Mouse (Mus musculus) heart, adult 2 months (tissue): Measurements from ENCODE around the gene Fbxw7. TPM values are rescaled to one million over a fixed set of nuclear protein-coding genes. Genes with fewer than 3 reads are reported as not detected.
A peak's percentile ranks its signal among the peaks of the same experiment; 100 is the strongest.

Experiments used
- DNase-seq, 2 experiments: peaks; one replicate each; pipeline ENCODE4 v3.0.0; 2021
- H3K27ac ChIP-seq: fragments of 200-600 bp; 2 replicates; pipeline ENCODE4 v1.8.1; 2022
- H3K27me3 ChIP-seq: fragments of 200-500 bp; 2 replicates; pipeline ENCODE4 v1.6.1; 2012; ENCODE audit warnings: mild to moderate bottlenecking, low read length, inconsistent platforms, mixed read lengths; ENCODE audit not compliant: control insufficient read depth, insufficient read depth
- H3K36me3 ChIP-seq: fragments of 200-500 bp; 2 replicates; pipeline ENCODE4 v1.6.1; 2012; ENCODE audit warnings: low read length, inconsistent platforms; ENCODE audit not compliant: control insufficient read depth, insufficient read depth
- H3K4me1 ChIP-seq: fragments of 200-500 bp; 2 replicates; pipeline ENCODE4 v1.6.1; 2011; ENCODE audit warnings: low read length; ENCODE audit not compliant: control insufficient read depth, insufficient read depth
- H3K4me3 ChIP-seq: fragments of 200-600 bp; 2 replicates; pipeline ENCODE4 v1.8.1; 2022
- H3K79me2 ChIP-seq: fragments of 200-500 bp; replicated peaks from 2 replicates; pipeline ENCODE4 v1.6.1; 2012; ENCODE audit warnings: mild to moderate bottlenecking, inconsistent platforms, low read length, moderate library complexity, mixed read lengths; ENCODE audit not compliant: control insufficient read depth, insufficient read depth
- H3K9ac ChIP-seq: fragments of 200-500 bp; 2 replicates; pipeline ENCODE4 v1.6.1; 2012; ENCODE audit warnings: low read depth, mild to moderate bottlenecking, control low read depth, inconsistent platforms, low read length, mixed read lengths
- CTCF ChIP-seq: fragments of 200-600 bp; IDR thresholded peaks from 2 replicates; pipeline ENCODE4 v1.8.1; 2022; ENCODE audit warnings: antibody characterized with exemption, mild to moderate bottlenecking, moderate library complexity
- EP300 ChIP-seq: fragments of 200-500 bp; IDR thresholded peaks from 2 replicates; pipeline ENCODE4 v1.6.1; 2011; ENCODE audit warnings: low read depth, low read length, control low read depth; ENCODE audit not compliant: insufficient read depth
- POLR2A ChIP-seq: fragments of 200-500 bp; IDR thresholded peaks from 2 replicates; pipeline ENCODE4 v1.6.1; 2011; ENCODE audit warnings: mild to moderate bottlenecking, low read depth, low read length, control low read depth; ENCODE audit not compliant: insufficient read depth
- WGBS: fragments of 180-500 bp; shearing (Covaris S2); methylation state at CpG from one replicate; pipeline ENCODE4 v1.1.7; 2018; 5-methylcytosine and 5-hydroxymethylcytosine counted together
- intact Hi-C: fragments of 180-260 bp; cut with DNase I; formaldehyde crosslinking; loops from one replicate; pipeline ENCODE4 v1.15.1; 2025
- polyA plus RNA-seq: library from polyadenylated mRNA; depleted of rRNA; stranded (reverse); fragments of >200 nt; gene quantifications from 2 replicates; pipeline ENCODE4 v1.2.3, GENCODE M21; 2012
- total RNA-seq, 2 experiments: library from RNA; stranded (reverse); gene quantifications; 2 replicates each; pipeline ENCODE4 v1.2.3; 2021

Fbxw7 gene
- total and polyA plus RNA-seq, 3 experiments, result 14.3 to 44.9 (median 42.8) TPM

DNA sequence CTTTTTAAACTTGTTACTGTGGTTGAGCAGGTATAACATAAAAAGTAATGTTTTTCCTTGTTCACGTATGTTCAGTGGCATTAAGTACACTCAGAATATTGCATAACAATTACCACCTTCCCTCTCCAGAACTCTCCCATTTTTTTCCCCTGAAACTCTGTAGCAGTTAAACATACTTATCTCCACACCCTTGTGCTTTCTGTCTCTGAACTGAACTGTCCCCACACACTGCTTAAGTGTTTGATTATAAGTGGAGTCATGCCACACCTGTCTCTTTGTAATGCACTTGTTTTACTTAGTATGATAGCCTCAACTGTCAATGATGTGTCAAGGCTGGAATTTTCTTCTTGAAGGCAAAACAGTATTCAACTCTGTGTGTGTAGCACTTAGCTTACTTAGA, 108.6 kb downstream of the Fbxw7 start:
- Histone ChIP-seq H3K36me3 (no peaks in the 10 kb centered on the region; the same call in 1 of the 2 replicates), H3K9ac (no peak overlapping the region), H3K27ac (no peak overlapping the region), H3K79me2 (no peaks in the 10 kb centered on the region; the same call in 1 of the 2 replicates), H3K27me3 (no peaks in the 10 kb centered on the region), H3K4me3 (no peak overlapping the region), H3K4me1 (peaks cover 1% of the 10 kb centered on the region; the same call in 1 of the 2 replicates)
- DNase-seq, result no peak
- WGBS, result 80% methylated on average over 1 of the region's 1 CpGs
- intact Hi-C loops, result loop anchor here (5.0 to 10.0 kb wide), 2 partner anchors 441 to 1004 kb away; no protein-coding TSS in a partner anchor
- no peak for TF ChIP-seq CTCF
- no peak for TF ChIP-seq EP300
- TF ChIP-seq POLR2A, result no peak

DNA sequence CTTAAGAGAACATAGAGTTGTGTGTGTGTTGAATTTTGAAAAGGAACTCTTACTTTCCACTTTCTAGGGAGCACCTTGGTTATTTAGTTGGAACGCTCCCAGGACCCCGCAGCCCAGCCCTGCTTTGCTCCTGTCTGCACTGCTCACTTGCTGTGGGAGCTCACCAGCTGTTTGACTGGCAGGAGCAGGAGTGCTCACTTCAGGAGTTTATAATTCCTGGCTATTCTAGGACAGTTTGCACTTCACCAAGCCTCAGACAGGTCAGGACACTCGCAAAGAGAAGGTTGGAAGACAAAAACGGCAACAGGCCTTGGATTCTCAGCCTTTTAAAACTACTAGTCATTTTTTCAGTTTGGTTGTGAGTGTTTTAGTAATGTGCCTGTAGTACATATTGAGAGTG, 110.2 kb downstream of the Fbxw7 start:
- TF ChIP-seq EP300 (no peak), POLR2A (peak; percentile 71), CTCF (no peak)
- peak overlapping the region; percentile 47 for H3K4me3 ChIP-seq
- intact Hi-C loops, result loop anchor here (5.0 to 10.0 kb wide), 5 partner anchors 287 to 592 kb away; no protein-coding TSS in a partner anchor
- no peaks in the 10 kb centered on the region for H3K27me3 ChIP-seq
- DNase-seq, result peak in 1 of 2 experiments; percentile 28
- H3K9ac ChIP-seq, result peak overlapping the region; percentile 29; the same call in 1 of the 2 replicates
- H3K4me1 ChIP-seq, result peaks cover 1% of the 10 kb centered on the region; the same call in 1 of the 2 replicates
- WGBS, result 60% methylated on average over 4 of the region's 4 CpGs
- peak overlapping the region; percentile 86 for H3K27ac ChIP-seq
- no peaks in the 10 kb centered on the region; the same call in 1 of the 2 replicates for H3K79me2 ChIP-seq
- H3K36me3 ChIP-seq, result no peaks in the 10 kb centered on the region; the same call in 1 of the 2 replicates

DNA sequence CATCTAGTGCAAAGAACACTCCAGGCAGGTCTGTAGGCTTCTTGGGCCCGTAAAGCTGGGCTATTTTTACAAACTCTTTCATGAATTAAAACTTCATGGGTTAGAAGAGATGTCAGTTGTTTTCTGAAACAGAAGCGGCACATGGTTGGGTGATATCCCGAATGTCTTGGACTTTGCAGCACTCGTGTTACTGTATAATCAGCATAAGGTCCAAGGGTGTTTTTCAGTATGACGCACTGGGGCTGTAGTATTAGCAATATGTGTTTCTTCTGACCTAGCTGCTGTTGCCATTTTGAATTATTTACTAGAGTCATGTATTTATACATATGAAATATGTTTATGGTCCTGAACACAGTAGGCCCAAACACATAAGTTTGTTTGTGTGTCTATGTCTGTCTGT, 111.1 kb downstream of the Fbxw7 start:
- peaks cover 1% of the 10 kb centered on the region; the same call in 1 of the 2 replicates for H3K4me1 ChIP-seq
- WGBS, result 64% methylated on average over 5 of the region's 5 CpGs
- peak overlapping the region; percentile 47 for H3K4me3 ChIP-seq
- H3K9ac ChIP-seq, result peak overlapping the region; percentile 61
- intact Hi-C loops, result loop anchor here (1.0 to 10.0 kb wide), 6 partner anchors 286 to 645 kb away; no protein-coding TSS in a partner anchor
- TF ChIP-seq POLR2A (no peak), CTCF (no peak), EP300 (no peak)
- DNase-seq, result no peak
- no peaks in the 10 kb centered on the region; the same call in 1 of the 2 replicates for H3K36me3 ChIP-seq
- no peaks in the 10 kb centered on the region for H3K27me3 ChIP-seq
- no peaks in the 10 kb centered on the region; the same call in none of the 2 replicates for H3K79me2 ChIP-seq
- peak overlapping the region; percentile 86 for H3K27ac ChIP-seq

DNA sequence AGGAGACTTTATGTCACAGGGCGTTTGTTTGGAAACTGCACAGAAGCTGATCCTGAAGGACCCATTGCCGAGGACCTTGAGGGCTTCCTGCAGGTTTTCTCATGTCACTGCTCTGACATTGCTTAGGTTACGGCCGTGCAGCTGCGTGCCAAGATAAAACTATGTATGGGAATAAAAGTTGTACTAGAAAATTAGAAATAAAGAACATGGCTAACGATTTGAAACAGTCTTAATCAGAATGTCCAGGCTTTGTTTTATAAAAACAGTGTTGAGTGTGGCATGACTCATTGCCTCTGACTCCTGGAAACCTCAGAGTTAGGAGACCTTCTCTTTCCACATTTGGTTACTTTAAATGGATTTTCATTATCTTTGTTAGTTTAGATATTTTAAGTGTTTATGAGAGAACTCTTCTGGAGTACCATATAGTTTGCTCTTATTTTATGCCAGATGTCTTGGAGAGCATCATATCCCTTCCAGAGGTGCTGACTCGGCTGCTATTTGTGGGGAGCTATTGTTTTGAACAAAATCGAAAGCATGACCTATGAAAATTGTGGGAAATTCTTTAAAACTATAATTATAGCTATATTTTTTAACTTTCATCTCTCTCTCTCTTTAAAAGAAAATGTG, 112.2 kb downstream of the Fbxw7 start:
- intact Hi-C loops, result loop anchor here (5.0 to 10.0 kb wide), 5 partner anchors 285 to 590 kb away; no protein-coding TSS in a partner anchor
- no peaks in the 10 kb centered on the region for H3K27me3 ChIP-seq
- peak overlapping the region; percentile 40; the same call in 1 of the 2 replicates for H3K9ac ChIP-seq
- 50% methylated on average over 8 of the region's 8 CpGs for WGBS
- peak overlapping the region; percentile 86 for H3K27ac ChIP-seq
- TF ChIP-seq POLR2A, result no peak
- TF ChIP-seq EP300, result no peak
- TF ChIP-seq CTCF, result no peak
- peak overlapping the region; percentile 47 for H3K4me3 ChIP-seq
- no peak for DNase-seq
- no peaks in the 10 kb centered on the region; the same call in none of the 2 replicates for H3K79me2 ChIP-seq
- peaks cover 5% of the 10 kb centered on the region for H3K36me3 ChIP-seq
- H3K4me1 ChIP-seq, result peaks cover 1% of the 10 kb centered on the region; the same call in 1 of the 2 replicates

DNA sequence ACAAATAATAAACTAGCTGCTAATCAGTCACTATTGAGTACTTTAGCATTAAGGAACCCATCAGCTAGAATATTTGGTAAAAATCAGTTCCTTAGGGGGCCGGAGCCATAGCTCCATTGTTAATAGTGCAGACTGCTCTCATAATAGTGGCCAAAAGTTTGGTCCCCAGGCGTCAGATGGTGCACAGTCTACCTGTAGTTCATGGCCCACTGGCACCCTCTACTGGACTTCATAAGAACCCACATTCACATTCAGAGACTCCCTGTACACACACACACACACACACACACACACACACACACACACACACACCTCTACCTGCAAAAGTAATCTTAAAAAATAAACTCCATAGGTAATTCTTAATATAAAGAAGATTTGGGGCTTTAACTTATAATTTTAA, 112.8 kb downstream of the Fbxw7 start:
- Histone ChIP-seq H3K4me3 (peak overlapping the region; percentile 47), H3K4me1 (peaks cover 1% of the 10 kb centered on the region; the same call in 1 of the 2 replicates), H3K9ac (no peak overlapping the region), H3K79me2 (no peaks in the 10 kb centered on the region; the same call in none of the 2 replicates), H3K27ac (no peak overlapping the region; the same call in 1 of the 2 replicates), H3K36me3 (peaks cover 5% of the 10 kb centered on the region), H3K27me3 (no peaks in the 10 kb centered on the region)
- intact Hi-C loops, result loop anchor here (5.0 to 10.0 kb wide), 5 partner anchors 284 to 589 kb away; no protein-coding TSS in a partner anchor
- no peak for DNase-seq
- 77% methylated on average over 2 of the region's 2 CpGs for WGBS
- TF ChIP-seq CTCF (0 out of 2 replicates have a peak, but pooled peaks have one; percentile 26), POLR2A (no peak), EP300 (no peak)
